Mouse (Mus musculus): ENCODE data around the gene Cacna1b.

- TF ChIP-seq CTCF (IDR thresholded peaks at IDR 0.05; ENCODE audit: borderline replicate concordance, insufficient read depth, low read depth, low read length) (no peak), POLR2A (IDR thresholded peaks at IDR 0.05; ENCODE audit: borderline replicate concordance, insufficient read depth, low read length) (no peak)
These were observed 88.4 kb downstream of the Cacna1b start for GRCm38 (mm10) chr2:24674432-24675006.

All from cerebellum, adult 2 months (tissue).